Mouse (Mus musculus): Measurements from ENCODE around the gene Ryr2.

DNA sequence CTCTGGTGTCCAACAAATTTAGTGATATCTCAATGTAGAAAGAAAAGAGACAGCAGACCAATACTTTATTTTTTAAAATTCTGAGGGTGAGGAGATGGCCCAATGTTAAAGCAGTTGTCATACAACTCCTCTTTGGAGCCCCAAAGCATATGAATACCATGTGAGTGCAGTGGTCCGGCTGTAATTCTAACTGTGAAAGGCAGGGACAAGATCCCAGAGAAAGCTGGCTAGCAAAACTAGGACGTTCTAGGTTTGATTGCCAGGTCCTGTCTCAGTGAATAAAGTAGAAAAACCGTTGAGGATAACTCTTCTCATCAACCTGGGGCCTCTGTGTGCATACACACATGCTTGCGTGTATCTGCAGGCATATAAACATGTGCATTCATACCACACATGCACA lies 106.9 kb downstream of the Ryr2 start:
- TF ChIP-seq CTCF (IDR thresholded peaks at IDR 0.05; ENCODE audit: low read depth, low read length) (no peak), GATA1 (IDR thresholded peaks at IDR 0.05; ENCODE audit: borderline replicate concordance, low read length) (no peak), POLR2AphosphoS5 (IDR thresholded peaks at IDR 0.05; ENCODE audit: insufficient replicate concordance, low read depth, low read length) (no peak)

All from G1E (cell line).